Mouse (Mus musculus): ENCODE data around the gene Setd3. TPM values are rescaled to one million over a fixed set of nuclear protein-coding genes. Genes with fewer than 3 reads are reported as not detected.
"Not testable (repeated sequence)": the region's sequence is repeated elsewhere in the genome, so short reads cannot be mapped to it uniquely, and the experiment has no call there.

Setd3 gene
- polyA plus RNA-seq, 1 experiment from 2014 or later: 70.6 TPM

DNA sequence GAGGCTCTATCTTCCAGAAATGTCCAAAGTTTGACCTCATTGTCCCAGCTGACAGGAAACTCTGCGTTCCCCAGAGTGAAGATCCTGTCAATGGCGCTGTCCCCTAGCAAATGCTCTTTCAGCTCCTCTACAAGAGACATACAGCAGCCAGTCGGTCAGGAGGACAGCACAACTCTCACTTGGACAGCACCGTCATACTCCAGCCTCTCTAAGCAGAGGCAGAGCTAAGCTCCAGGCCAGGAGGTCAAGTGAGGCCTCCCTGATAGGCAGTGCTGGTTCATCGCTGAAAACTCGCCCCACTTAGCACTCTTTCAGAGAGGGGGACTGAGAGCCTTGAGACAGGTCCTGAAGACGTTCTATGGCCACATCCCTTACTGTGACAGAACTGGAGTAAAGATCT is 70.5 kb downstream of the Setd3 start:
- H3K9ac ChIP-seq; ATAC-seq (replicated peaks; ENCODE audit: insufficient number of reproducible peaks, insufficient read depth, low FRiP score, low read depth); H3K4me3 ChIP-seq; H3K9me3 ChIP-seq (replicated peaks); H3K27ac ChIP-seq; H3K27me3 ChIP-seq; H3K4me2 ChIP-seq; H3K4me1 ChIP-seq (replicated peaks): not testable (repeated sequence)
- peaks cover 13% of the 10 kb centered on the region; the same call in 1 of the 2 replicates for H3K36me3 ChIP-seq
- WGBS: 45% methylated on average over 7 of the region's 7 CpGs

DNA sequence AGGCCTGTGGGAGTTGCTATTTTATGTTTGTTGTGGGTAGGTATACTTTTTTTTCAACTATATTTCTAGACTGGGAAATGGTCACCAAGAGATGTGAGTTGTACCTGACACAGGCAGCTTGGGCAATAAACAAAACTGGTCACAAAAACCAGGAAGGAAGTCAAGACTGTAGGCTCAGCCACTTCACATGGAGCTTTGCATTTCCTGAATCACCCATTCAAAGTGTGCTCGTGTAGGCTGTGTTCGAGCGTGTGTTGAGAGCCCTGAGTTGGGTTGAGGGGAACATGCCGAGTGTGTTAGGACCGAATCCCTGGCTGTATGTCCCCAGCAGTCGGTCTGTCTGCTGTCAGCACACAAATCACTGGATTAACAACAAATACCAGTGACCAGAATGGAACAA is 75.8 kb downstream of the Setd3 start:
- no peaks in the 10 kb centered on the region for H3K9me3 ChIP-seq (replicated peaks)
- H3K9ac ChIP-seq: no peak overlapping the region
- H3K36me3 ChIP-seq: peaks cover 3% of the 10 kb centered on the region; the same call in 1 of the 2 replicates
- no peaks in the 10 kb centered on the region for H3K27me3 ChIP-seq
- no peak overlapping the region for H3K4me3 ChIP-seq
- no peaks in the 10 kb centered on the region; the same call in 1 of the 2 replicates for H3K4me1 ChIP-seq (replicated peaks)
- no peak overlapping the region for H3K27ac ChIP-seq
- H3K4me2 ChIP-seq: no peak overlapping the region
- no peak for ATAC-seq (replicated peaks; ENCODE audit: insufficient number of reproducible peaks, insufficient read depth, low FRiP score, low read depth)
- WGBS: 47% methylated on average over 6 of the region's 6 CpGs

DNA sequence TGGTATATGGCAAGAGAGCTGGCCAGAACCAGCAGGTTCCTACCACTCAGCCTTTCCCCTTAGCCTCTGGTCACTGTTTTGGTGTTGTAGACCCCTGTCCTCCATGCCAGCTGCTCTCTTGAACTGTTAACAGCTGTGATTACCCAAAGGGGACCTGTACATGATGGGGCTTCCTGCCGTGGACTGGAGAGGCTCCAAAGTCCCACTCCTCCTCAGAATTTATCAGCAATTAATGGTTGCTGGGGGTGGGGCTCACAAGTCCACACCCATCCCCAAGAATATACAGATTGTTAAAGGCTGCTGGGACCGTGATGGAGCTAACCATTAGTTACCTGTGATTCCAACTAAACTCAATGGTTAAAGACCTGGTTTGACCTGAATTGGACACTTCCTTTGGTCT is 77.0 kb downstream of the Setd3 start:
- no peak for ATAC-seq (replicated peaks; ENCODE audit: insufficient number of reproducible peaks, insufficient read depth, low FRiP score, low read depth)
- 55% methylated on average over 2 of the region's 2 CpGs for WGBS
- H3K9me3 ChIP-seq (replicated peaks): no peaks in the 10 kb centered on the region
- H3K27me3 ChIP-seq: no peaks in the 10 kb centered on the region
- H3K36me3 ChIP-seq: no peaks in the 10 kb centered on the region; the same call in 1 of the 2 replicates
- no peak overlapping the region for H3K27ac ChIP-seq
- no peaks in the 10 kb centered on the region; the same call in 1 of the 2 replicates for H3K4me1 ChIP-seq (replicated peaks)
- H3K9ac ChIP-seq: no peak overlapping the region
- no peak overlapping the region for H3K4me2 ChIP-seq
- H3K4me3 ChIP-seq: no peak overlapping the region

DNA sequence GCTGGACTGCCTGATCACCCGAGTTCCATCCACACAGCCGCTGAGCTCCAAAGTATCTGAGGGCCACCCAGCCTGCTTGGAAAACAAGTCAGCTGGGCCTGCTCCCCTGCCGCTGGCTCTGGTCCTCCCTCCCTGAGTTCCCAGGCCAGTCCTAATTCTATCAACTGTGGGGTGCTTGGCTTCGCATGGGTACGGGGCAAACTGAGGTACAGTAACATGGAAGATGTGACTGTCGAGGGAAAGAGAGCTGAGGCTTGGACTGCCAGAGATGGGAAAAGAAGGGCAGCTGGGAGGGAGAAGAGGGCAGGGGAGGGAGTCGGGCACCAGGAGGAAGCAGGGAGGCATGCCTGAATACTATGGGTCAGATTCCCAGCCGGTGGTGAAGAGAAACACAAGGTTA is 78.9 kb downstream of the Setd3 start:
- H3K9ac ChIP-seq: no peak overlapping the region
- H3K4me1 ChIP-seq (replicated peaks): no peaks in the 10 kb centered on the region; the same call in 1 of the 2 replicates
- no peaks in the 10 kb centered on the region for H3K36me3 ChIP-seq
- ATAC-seq (replicated peaks; ENCODE audit: insufficient number of reproducible peaks, insufficient read depth, low FRiP score, low read depth): no peak
- H3K4me3 ChIP-seq: no peak overlapping the region
- H3K27ac ChIP-seq: no peak overlapping the region
- H3K9me3 ChIP-seq (replicated peaks): no peaks in the 10 kb centered on the region
- 73% methylated on average over 8 of the region's 8 CpGs for WGBS
- no peaks in the 10 kb centered on the region for H3K27me3 ChIP-seq
- H3K4me2 ChIP-seq: no peak overlapping the region

DNA sequence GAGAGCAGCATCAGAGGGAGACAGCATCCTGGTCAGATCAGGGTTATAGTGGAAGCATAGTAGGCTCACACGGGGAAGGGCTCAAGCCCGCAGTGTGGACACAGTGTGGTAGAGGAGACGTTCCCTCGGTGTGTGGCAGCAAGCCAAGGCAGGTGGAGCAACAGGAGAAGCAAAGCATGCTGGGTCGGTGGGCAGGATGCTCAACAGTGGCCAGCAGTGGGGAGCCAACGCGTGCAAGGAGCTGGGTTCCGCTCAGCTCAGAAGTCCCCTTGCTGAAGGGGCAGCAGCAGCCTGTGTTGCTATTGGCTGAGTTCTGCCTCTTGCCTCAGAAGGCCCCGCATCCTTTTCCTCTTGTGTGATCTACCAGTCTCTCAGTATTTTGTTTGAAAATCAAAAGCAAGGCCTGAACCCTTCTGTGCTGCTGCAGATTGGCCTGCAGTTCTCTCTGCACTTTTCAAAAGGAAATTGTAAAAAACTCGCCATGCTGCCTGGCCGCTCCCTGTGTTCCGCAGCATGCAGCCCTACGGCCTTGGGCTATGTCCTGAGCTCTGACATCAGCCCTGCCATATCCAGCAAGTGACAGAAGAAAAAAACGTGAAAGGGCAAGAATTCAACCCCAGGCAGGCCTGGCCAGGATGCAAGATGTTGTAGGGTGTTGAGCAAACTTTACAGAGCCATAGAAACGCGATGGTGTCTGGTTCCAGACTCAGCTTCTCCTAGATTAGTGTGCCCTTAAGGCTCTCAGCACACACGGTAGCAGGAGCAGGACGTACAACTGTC is 80.7 kb downstream of the Setd3 start:
- Histone ChIP-seq H3K36me3 (no peaks in the 10 kb centered on the region), H3K4me3 (no peak overlapping the region), H3K4me1 (replicated peaks) (no peaks in the 10 kb centered on the region; the same call in 1 of the 2 replicates), H3K27ac (no peak overlapping the region), H3K4me2 (no peak overlapping the region), H3K9ac (no peak overlapping the region), H3K27me3 (no peaks in the 10 kb centered on the region), H3K9me3 (replicated peaks) (no peaks in the 10 kb centered on the region)
- WGBS: 53% methylated on average over 18 of the region's 18 CpGs
- no peak for ATAC-seq (replicated peaks; ENCODE audit: insufficient number of reproducible peaks, insufficient read depth, low FRiP score, low read depth)

DNA sequence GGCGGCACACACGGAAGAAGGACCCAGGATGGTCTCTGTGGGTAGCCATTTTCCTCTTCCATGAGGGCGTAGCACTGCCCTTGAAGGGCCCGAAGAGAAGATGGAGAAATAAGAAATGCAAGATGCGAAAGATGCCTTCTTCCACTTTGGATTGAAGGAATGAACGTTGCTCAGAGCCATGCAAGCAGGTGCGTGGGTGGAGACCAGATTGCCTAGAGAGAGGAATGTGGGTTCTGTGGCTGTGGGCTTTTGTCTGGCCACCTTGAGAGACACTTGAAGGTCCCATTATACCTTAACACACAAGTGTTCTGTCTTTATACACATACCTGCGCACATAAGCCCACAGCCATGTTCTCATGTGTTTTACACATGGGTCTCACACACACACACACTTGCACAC is 81.5 kb downstream of the Setd3 start:
- Histone ChIP-seq H3K4me2 (no peak overlapping the region), H3K27ac (no peak overlapping the region), H3K36me3 (no peaks in the 10 kb centered on the region), H3K27me3 (no peaks in the 10 kb centered on the region), H3K9me3 (replicated peaks) (no peaks in the 10 kb centered on the region), H3K4me3 (no peak overlapping the region), H3K9ac (no peak overlapping the region), H3K4me1 (replicated peaks) (no peaks in the 10 kb centered on the region; the same call in 1 of the 2 replicates)
- no peak for ATAC-seq (replicated peaks; ENCODE audit: insufficient number of reproducible peaks, insufficient read depth, low FRiP score, low read depth)
- WGBS: 91% methylated on average over 8 of the region's 8 CpGs

DNA sequence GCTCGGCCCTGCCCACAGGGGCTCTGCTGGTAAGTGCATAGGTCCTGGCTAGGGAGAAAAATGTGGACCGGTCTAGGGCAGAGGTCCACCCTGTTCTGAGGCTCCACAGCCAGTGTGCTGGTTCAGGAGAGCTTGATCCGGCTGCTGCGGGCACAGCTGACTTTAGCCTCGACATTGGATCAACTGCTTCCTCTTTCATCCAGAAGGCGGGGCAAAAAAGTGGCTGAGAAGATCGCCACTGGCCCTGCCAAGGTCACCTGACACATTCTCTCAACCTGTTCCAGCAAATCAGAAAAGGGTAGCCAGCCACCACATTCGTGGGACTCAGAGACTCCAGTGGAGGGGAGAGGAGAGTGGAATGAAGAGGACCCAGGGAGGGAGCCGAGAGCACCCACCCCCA is 90.9 kb downstream of the Setd3 start:
- WGBS: 69% methylated on average over 9 of the region's 9 CpGs
- Histone ChIP-seq H3K4me3 (no peak overlapping the region), H3K36me3 (no peaks in the 10 kb centered on the region), H3K4me2 (no peak overlapping the region), H3K9ac (no peak overlapping the region), H3K27me3 (no peaks in the 10 kb centered on the region), H3K9me3 (replicated peaks) (no peaks in the 10 kb centered on the region), H3K4me1 (replicated peaks) (0 out of 2 replicates have a peak, but pooled peaks cover 4% of the 10 kb centered on the region), H3K27ac (no peak overlapping the region)
- no peak for ATAC-seq (replicated peaks; ENCODE audit: insufficient number of reproducible peaks, insufficient read depth, low FRiP score, low read depth)

DNA sequence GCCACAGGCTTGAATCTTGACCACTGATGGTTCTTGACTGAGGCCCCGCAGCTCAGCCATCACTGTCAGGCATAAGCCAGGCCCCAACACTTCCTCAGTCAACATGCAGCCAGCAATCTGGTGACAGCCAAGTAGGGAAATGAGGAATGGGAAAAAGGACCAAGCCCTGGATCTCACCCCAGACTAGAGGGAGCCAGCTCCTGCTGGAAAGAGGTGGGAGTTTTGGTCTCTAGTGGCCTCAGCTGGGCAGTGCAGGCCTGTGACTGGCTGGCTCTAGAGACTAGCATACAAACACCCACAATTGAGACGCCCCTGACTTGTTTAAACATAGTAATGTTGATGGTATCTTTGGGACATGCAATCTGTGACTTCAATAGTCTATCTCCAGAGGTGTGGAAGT is 91.6 kb downstream of the Setd3 start:
- Histone ChIP-seq H3K36me3 (no peaks in the 10 kb centered on the region), H3K4me3 (no peak overlapping the region), H3K4me2 (no peak overlapping the region), H3K27me3 (no peaks in the 10 kb centered on the region), H3K9me3 (replicated peaks) (no peaks in the 10 kb centered on the region), H3K9ac (no peak overlapping the region), H3K4me1 (replicated peaks) (0 out of 2 replicates have a peak, but pooled peaks cover 4% of the 10 kb centered on the region), H3K27ac (no peak overlapping the region)
- ATAC-seq (replicated peaks; ENCODE audit: insufficient number of reproducible peaks, insufficient read depth, low FRiP score, low read depth): no peak
- WGBS: 54% methylated on average over 2 of the region's 2 CpGs

DNA sequence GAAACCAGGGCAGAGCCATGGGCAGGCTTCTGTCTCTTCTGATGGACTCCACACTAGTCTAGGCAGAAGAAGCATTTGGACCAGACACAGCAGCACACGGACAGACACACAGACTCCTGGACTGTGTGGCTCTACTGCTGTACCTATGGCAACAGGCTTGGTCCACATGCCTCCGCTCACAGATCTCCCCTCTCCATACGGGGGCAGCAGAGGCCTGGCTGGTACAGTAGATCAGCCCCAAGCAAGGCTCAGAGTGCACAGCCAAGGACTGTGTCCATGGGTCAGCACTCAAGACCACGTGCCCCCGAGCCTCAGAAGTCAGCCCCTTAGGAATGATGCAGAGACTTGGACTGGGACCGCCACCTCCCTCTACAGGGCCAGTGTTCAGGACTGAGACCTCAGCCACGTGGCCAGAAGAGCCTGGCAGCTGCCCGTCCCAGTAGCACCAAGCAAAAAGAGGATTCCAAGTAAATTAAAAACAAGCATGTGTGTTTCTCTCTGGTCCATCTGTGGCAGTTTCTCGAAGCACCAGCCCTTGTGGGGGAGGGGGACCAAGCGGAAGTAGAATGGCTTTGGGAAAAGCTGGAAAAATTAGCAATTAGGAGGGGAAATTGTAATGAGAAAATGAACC is 100.9 kb downstream of the Setd3 start:
- H3K36me3 ChIP-seq: no peaks in the 10 kb centered on the region
- H3K4me3 ChIP-seq: no peak overlapping the region
- H3K4me2 ChIP-seq: no peak overlapping the region
- H3K9me3 ChIP-seq (replicated peaks): no peaks in the 10 kb centered on the region
- H3K27ac ChIP-seq: no peak overlapping the region
- WGBS: 68% methylated on average over 10 of the region's 10 CpGs
- H3K27me3 ChIP-seq: no peaks in the 10 kb centered on the region
- no peaks in the 10 kb centered on the region for H3K4me1 ChIP-seq (replicated peaks)
- H3K9ac ChIP-seq: no peak overlapping the region
- 0 out of 2 replicates have a peak, but pooled peaks have one; percentile 35 for ATAC-seq (replicated peaks; ENCODE audit: insufficient number of reproducible peaks, insufficient read depth, low FRiP score, low read depth)

DNA sequence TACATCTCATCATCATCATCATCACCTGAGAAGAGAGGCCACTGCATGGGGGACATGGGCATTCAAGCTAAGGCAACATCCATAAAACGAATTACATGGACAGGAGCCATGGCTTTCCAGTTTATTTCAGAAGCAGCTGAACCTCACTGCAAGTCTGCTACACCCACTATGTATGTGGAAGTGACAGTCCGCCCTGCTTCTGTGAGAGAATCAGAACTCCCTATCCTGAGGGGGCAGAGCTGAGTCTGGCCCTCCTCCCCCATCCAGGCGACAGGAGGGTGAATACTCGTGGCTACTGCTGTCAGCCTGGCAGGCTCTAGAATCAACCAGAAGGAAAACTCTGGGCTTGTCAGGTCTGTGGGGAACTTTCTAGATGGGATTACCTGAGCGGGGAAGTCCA is 106.2 kb downstream of the Setd3 start:
- ATAC-seq (replicated peaks; ENCODE audit: insufficient number of reproducible peaks, insufficient read depth, low FRiP score, low read depth): no peak
- H3K27me3 ChIP-seq: no peaks in the 10 kb centered on the region
- no peaks in the 10 kb centered on the region for H3K36me3 ChIP-seq
- H3K9ac ChIP-seq: no peak overlapping the region
- no peak overlapping the region for H3K27ac ChIP-seq
- H3K9me3 ChIP-seq (replicated peaks): no peaks in the 10 kb centered on the region
- no peak overlapping the region for H3K4me2 ChIP-seq
- H3K4me1 ChIP-seq (replicated peaks): peaks cover 6% of the 10 kb centered on the region
- 61% methylated on average over 5 of the region's 5 CpGs for WGBS
- no peak overlapping the region for H3K4me3 ChIP-seq

DNA sequence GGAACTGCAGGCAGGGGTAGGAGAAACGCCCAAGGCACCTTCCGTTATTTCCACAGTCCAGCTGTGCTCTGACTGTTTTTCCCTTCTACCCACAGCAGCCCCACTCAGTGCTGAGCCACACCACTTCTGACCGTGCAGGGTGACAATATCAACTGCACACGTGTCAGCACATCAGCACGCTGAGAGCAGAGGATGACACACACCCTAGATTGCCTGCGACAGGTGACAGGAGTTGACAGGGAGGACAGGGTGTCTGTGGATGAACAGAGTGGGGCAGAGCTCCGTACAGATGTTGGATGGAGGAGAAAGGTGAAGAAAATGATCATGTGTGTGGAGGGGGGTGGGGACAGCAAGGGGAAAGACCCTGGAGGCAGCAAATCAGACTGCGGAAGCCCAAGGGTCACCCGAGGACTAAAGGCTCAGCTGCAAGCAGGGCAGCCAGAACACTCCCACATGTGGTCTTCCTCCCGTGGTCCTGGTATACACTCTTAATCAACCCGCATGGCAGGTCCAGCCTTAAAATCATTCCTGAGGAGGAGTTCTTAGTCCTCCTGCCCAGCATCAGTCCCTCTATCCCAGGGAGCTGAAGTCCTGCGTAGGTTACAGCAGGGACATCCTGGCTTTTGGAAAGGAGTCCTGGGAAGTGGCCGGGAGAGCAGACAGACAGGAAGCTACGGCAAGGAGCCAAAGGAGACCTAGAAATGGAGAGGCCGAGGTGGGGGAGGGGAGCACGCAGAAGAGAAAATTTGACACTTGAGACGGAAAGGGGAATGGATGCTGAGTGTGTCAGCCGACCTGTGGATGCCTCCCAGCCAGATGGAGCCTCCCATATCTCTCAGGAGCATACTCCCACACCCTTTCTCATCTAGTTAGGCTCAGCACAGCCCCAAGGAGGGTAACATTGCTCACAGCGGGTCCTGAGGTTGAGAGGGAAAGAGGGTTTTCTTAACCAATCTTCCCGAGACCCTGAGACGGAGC is 108.1 kb downstream of the Setd3 start:
- H3K4me3 ChIP-seq: no peak overlapping the region
- H3K9me3 ChIP-seq (replicated peaks): no peaks in the 10 kb centered on the region
- H3K4me2 ChIP-seq: no peak overlapping the region
- no peak for ATAC-seq (replicated peaks; ENCODE audit: insufficient number of reproducible peaks, insufficient read depth, low FRiP score, low read depth)
- peaks cover 6% of the 10 kb centered on the region for H3K4me1 ChIP-seq (replicated peaks)
- H3K27me3 ChIP-seq: no peaks in the 10 kb centered on the region
- H3K9ac ChIP-seq: no peak overlapping the region
- 42% methylated on average over 21 of the region's 21 CpGs for WGBS
- H3K36me3 ChIP-seq: no peaks in the 10 kb centered on the region
- no peak overlapping the region for H3K27ac ChIP-seq
